Mouse (Mus musculus): ENCODE results near the gene Gm11554. TPM values are rescaled to one million over a fixed set of nuclear protein-coding genes. Genes with fewer than 3 reads are reported as not detected.
"Not testable (repeated sequence)": the region's sequence is repeated elsewhere in the genome, so short reads cannot be mapped to it uniquely, and the experiment has no call there.

The Gm11554 gene
- polyA plus RNA-seq, 1 experiment from 2014 or later: not detected

- Histone ChIP-seq H3K4me1 (replicated peaks; ENCODE audit: control insufficient read depth, insufficient read depth, low read length) (no peaks in the 10 kb centered on the region), H3K4me3 (replicated peaks; ENCODE audit: low read length) (no peak within 1 kb of the TSS), H3K9me3 (ENCODE audit: control insufficient read depth, low read length) (no peaks in the 10 kb centered on the region), H3K4me2 (ENCODE audit: low read length) (no peak within 1 kb of the TSS), H3K27ac (ENCODE audit: low read length) (no peak within 1 kb of the TSS), H3K36me3 (ENCODE audit: control insufficient read depth, insufficient read depth) (no peaks in the 10 kb centered on the region), H3K9ac (replicated peaks; ENCODE audit: low read depth, low read length) (no peak within 1 kb of the TSS), H3K27me3 (replicated peaks; ENCODE audit: control insufficient read depth, insufficient read depth, low read length) (no peaks in the 10 kb centered on the region)
- WGBS: 97% methylated on average over 2 of the region's 2 CpGs
- ATAC-seq: no peak
Measured at GRCm38 (mm10) chr11:99780604-99781003, 23.6 kb downstream of the Gm11554 start, which contains the start of gene Krtap4-8. Gene Krtap4-8 (minus strand): TSS chr11:99780704.

GRCm38 (mm10) chr11:99778401-99778800, 25.8 kb downstream of the Gm11554 start:
- Histone ChIP-seq H3K27ac (ENCODE audit: low read length) (no peak overlapping the region), H3K27me3 (replicated peaks; ENCODE audit: control insufficient read depth, insufficient read depth, low read length) (no peaks in the 10 kb centered on the region), H3K4me2 (ENCODE audit: low read length) (no peak overlapping the region), H3K36me3 (ENCODE audit: control insufficient read depth, insufficient read depth) (no peaks in the 10 kb centered on the region), H3K4me3 (replicated peaks; ENCODE audit: low read length) (no peak overlapping the region), H3K9me3 (ENCODE audit: control insufficient read depth, low read length) (no peaks in the 10 kb centered on the region), H3K4me1 (replicated peaks; ENCODE audit: control insufficient read depth, insufficient read depth, low read length) (no peaks in the 10 kb centered on the region), H3K9ac (replicated peaks; ENCODE audit: low read depth, low read length) (no peak overlapping the region)
- no peak for ATAC-seq
- WGBS: 42% methylated on average over 7 of the region's 7 CpGs

- H3K9me3 ChIP-seq (ENCODE audit: control insufficient read depth, low read length); H3K4me1 ChIP-seq (replicated peaks; ENCODE audit: control insufficient read depth, insufficient read depth, low read length); H3K36me3 ChIP-seq (ENCODE audit: control insufficient read depth, insufficient read depth); H3K27me3 ChIP-seq (replicated peaks; ENCODE audit: control insufficient read depth, insufficient read depth, low read length); H3K9ac ChIP-seq (replicated peaks; ENCODE audit: low read depth, low read length); H3K4me2 ChIP-seq (ENCODE audit: low read length); ATAC-seq; H3K27ac ChIP-seq (ENCODE audit: low read length); H3K4me3 ChIP-seq (replicated peaks; ENCODE audit: low read length): not testable (repeated sequence)
Measured at GRCm38 (mm10) chr11:99772813-99773212, 31.4 kb downstream of the Gm11554 start, which contains the start of gene Gm11595. Gene Gm11595 (minus strand): TSS chr11:99772913.

GRCm38 (mm10) chr11:99768410-99768809, 35.8 kb downstream of the Gm11554 start:
- no peak for ATAC-seq
- Histone ChIP-seq H3K9ac (replicated peaks; ENCODE audit: low read depth, low read length) (no peak overlapping the region), H3K27ac (ENCODE audit: low read length) (no peak overlapping the region), H3K27me3 (replicated peaks; ENCODE audit: control insufficient read depth, insufficient read depth, low read length) (no peaks in the 10 kb centered on the region), H3K4me3 (replicated peaks; ENCODE audit: low read length) (no peak overlapping the region), H3K9me3 (ENCODE audit: control insufficient read depth, low read length) (no peaks in the 10 kb centered on the region), H3K36me3 (ENCODE audit: control insufficient read depth, insufficient read depth) (no peaks in the 10 kb centered on the region), H3K4me1 (replicated peaks; ENCODE audit: control insufficient read depth, insufficient read depth, low read length) (no peaks in the 10 kb centered on the region), H3K4me2 (ENCODE audit: low read length) (no peak overlapping the region)
- 72% methylated on average over 2 of the region's 2 CpGs for WGBS

GRCm38 (mm10) chr11:99758877-99759276, 45.4 kb downstream of the Gm11554 start:
- Histone ChIP-seq H3K27ac (ENCODE audit: low read length) (no peak overlapping the region), H3K4me2 (ENCODE audit: low read length) (no peak overlapping the region), H3K4me3 (replicated peaks; ENCODE audit: low read length) (no peak overlapping the region), H3K9me3 (ENCODE audit: control insufficient read depth, low read length) (no peaks in the 10 kb centered on the region), H3K27me3 (replicated peaks; ENCODE audit: control insufficient read depth, insufficient read depth, low read length) (no peaks in the 10 kb centered on the region), H3K9ac (replicated peaks; ENCODE audit: low read depth, low read length) (no peak overlapping the region), H3K36me3 (ENCODE audit: control insufficient read depth, insufficient read depth) (no peaks in the 10 kb centered on the region), H3K4me1 (replicated peaks; ENCODE audit: control insufficient read depth, insufficient read depth, low read length) (no peaks in the 10 kb centered on the region)
- 93% methylated on average over 1 of the region's 1 CpGs for WGBS
- no peak for ATAC-seq

Other genes starting within 250 kb of the Gm11554 start
- gene Krtap3-2, start 247.6 kb downstream of the Gm11554 start, polyA plus RNA-seq (2015; fragmentation: Nextera tagmentation; extraction: Ambion mirVana): not detected in 2 replicates
- not detected in 2 replicates for gene Gm11939, start 245.0 kb downstream of the Gm11554 start, polyA plus RNA-seq (2015; fragmentation: Nextera tagmentation; extraction: Ambion mirVana)
- not detected in 2 replicates for gene Krtap3-1, start 237.8 kb downstream of the Gm11554 start, polyA plus RNA-seq (2015; fragmentation: Nextera tagmentation; extraction: Ambion mirVana)
- gene Krtap1-5, start 223.4 kb downstream of the Gm11554 start, polyA plus RNA-seq (2015; fragmentation: Nextera tagmentation; extraction: Ambion mirVana): not detected in 2 replicates
- not detected in 2 replicates for gene Krtap1-4, start 220.8 kb downstream of the Gm11554 start, polyA plus RNA-seq (2015; fragmentation: Nextera tagmentation; extraction: Ambion mirVana)
- not detected in 2 replicates for gene Krtap1-3, start 213.1 kb downstream of the Gm11554 start, polyA plus RNA-seq (2015; fragmentation: Nextera tagmentation; extraction: Ambion mirVana)
- gene Krtap9-3, start 206.3 kb downstream of the Gm11554 start, polyA plus RNA-seq (2015; fragmentation: Nextera tagmentation; extraction: Ambion mirVana): not detected in 2 replicates
- gene Gm11938, start 201.1 kb downstream of the Gm11554 start, polyA plus RNA-seq (2015; fragmentation: Nextera tagmentation; extraction: Ambion mirVana): not detected in 2 replicates
- gene Gm11937, start 194.3 kb downstream of the Gm11554 start, polyA plus RNA-seq (2015; fragmentation: Nextera tagmentation; extraction: Ambion mirVana): not detected in 2 replicates
- not detected in 2 replicates for gene Krtap2-4, start 189.6 kb downstream of the Gm11554 start, polyA plus RNA-seq (2015; fragmentation: Nextera tagmentation; extraction: Ambion mirVana)
- not detected in 2 replicates for gene Gm11562, start 184.0 kb downstream of the Gm11554 start, polyA plus RNA-seq (2015; fragmentation: Nextera tagmentation; extraction: Ambion mirVana)
- gene Krtap4-1, start 176.2 kb downstream of the Gm11554 start, polyA plus RNA-seq (2015; fragmentation: Nextera tagmentation; extraction: Ambion mirVana): not detected in 2 replicates
- gene Krtap4-2, start 169.4 kb downstream of the Gm11554 start, polyA plus RNA-seq (2015; fragmentation: Nextera tagmentation; extraction: Ambion mirVana): not detected in 2 replicates
- not detected in 2 replicates for gene Krtap4-7, start 160.4 kb downstream of the Gm11554 start, polyA plus RNA-seq (2015; fragmentation: Nextera tagmentation; extraction: Ambion mirVana)
- gene Gm11555, start 154.2 kb downstream of the Gm11554 start, polyA plus RNA-seq (2015; fragmentation: Nextera tagmentation; extraction: Ambion mirVana): not detected in 2 replicates
- not detected in 2 replicates for gene Gm11563, start 145.5 kb downstream of the Gm11554 start, polyA plus RNA-seq (2015; fragmentation: Nextera tagmentation; extraction: Ambion mirVana)
- gene Krtap4-6, start 138.5 kb downstream of the Gm11554 start, polyA plus RNA-seq (2015; fragmentation: Nextera tagmentation; extraction: Ambion mirVana): not detected in 2 replicates
- gene Gm14190, start 113.7 kb downstream of the Gm11554 start, polyA plus RNA-seq (2015; fragmentation: Nextera tagmentation; extraction: Ambion mirVana): not detected in 2 replicates
- gene Gm14180, start 70.2 kb downstream of the Gm11554 start, polyA plus RNA-seq (2015; fragmentation: Nextera tagmentation; extraction: Ambion mirVana): not detected in 2 replicates
- not detected in 2 replicates for gene Gm11595, start 31.5 kb downstream of the Gm11554 start, polyA plus RNA-seq (2015; fragmentation: Nextera tagmentation; extraction: Ambion mirVana)
- not detected in 2 replicates for gene Krtap4-8, start 23.7 kb downstream of the Gm11554 start, polyA plus RNA-seq (2015; fragmentation: Nextera tagmentation; extraction: Ambion mirVana)
- gene Krtap4-9, start 19.2 kb downstream of the Gm11554 start, polyA plus RNA-seq (2015; fragmentation: Nextera tagmentation; extraction: Ambion mirVana): not detected in 2 replicates
- not detected in 2 replicates for gene Gm11596, start 11.0 kb downstream of the Gm11554 start, polyA plus RNA-seq (2015; fragmentation: Nextera tagmentation; extraction: Ambion mirVana)
- not detected in 2 replicates for gene Gm11569, start 5.5 kb downstream of the Gm11554 start, polyA plus RNA-seq (2015; fragmentation: Nextera tagmentation; extraction: Ambion mirVana)
- gene Krtap4-13, start 5.4 kb upstream of the Gm11554 start, polyA plus RNA-seq (2015; fragmentation: Nextera tagmentation; extraction: Ambion mirVana): not detected in 2 replicates
- not detected in 2 replicates for gene Gm11564, start 11.2 kb upstream of the Gm11554 start, polyA plus RNA-seq (2015; fragmentation: Nextera tagmentation; extraction: Ambion mirVana)
- gene 2300003K06Rik, start 33.6 kb upstream of the Gm11554 start, polyA plus RNA-seq (2015; fragmentation: Nextera tagmentation; extraction: Ambion mirVana): not detected in 2 replicates
- gene Krtap4-16, start 47.2 kb upstream of the Gm11554 start, polyA plus RNA-seq (2015; fragmentation: Nextera tagmentation; extraction: Ambion mirVana): not detected in 2 replicates
- not detected in 2 replicates for gene Gm11568, start 53.5 kb upstream of the Gm11554 start, polyA plus RNA-seq (2015; fragmentation: Nextera tagmentation; extraction: Ambion mirVana)
- not detected in 2 replicates for gene Gm11559, start 60.0 kb upstream of the Gm11554 start, polyA plus RNA-seq (2015; fragmentation: Nextera tagmentation; extraction: Ambion mirVana)
- not detected in 2 replicates for gene Krtap9-1, start 68.9 kb upstream of the Gm11554 start, polyA plus RNA-seq (2015; fragmentation: Nextera tagmentation; extraction: Ambion mirVana)
- not detected in 2 replicates for gene Gm11567, start 74.7 kb upstream of the Gm11554 start, polyA plus RNA-seq (2015; fragmentation: Nextera tagmentation; extraction: Ambion mirVana)
- not detected in 2 replicates for gene Krtap31-1, start 103.5 kb upstream of the Gm11554 start, polyA plus RNA-seq (2015; fragmentation: Nextera tagmentation; extraction: Ambion mirVana)
- not detected in 2 replicates for gene Gm11565, start 110.3 kb upstream of the Gm11554 start, polyA plus RNA-seq (2015; fragmentation: Nextera tagmentation; extraction: Ambion mirVana)
- not detected in 2 replicates for gene Krtap31-2, start 131.8 kb upstream of the Gm11554 start, polyA plus RNA-seq (2015; fragmentation: Nextera tagmentation; extraction: Ambion mirVana)
- not detected in 2 replicates for gene Krtap9-5, start 144.0 kb upstream of the Gm11554 start, polyA plus RNA-seq (2015; fragmentation: Nextera tagmentation; extraction: Ambion mirVana)
- gene Krtap29-1, start 174.6 kb upstream of the Gm11554 start, polyA plus RNA-seq (2015; fragmentation: Nextera tagmentation; extraction: Ambion mirVana): not detected in 2 replicates
- gene Krtap16-1, start 182.2 kb upstream of the Gm11554 start, polyA plus RNA-seq (2015; fragmentation: Nextera tagmentation; extraction: Ambion mirVana): not detected in 2 replicates
- gene Krtap17-1, start 189.5 kb upstream of the Gm11554 start, polyA plus RNA-seq (2015; fragmentation: Nextera tagmentation; extraction: Ambion mirVana): not detected in 2 replicates
- gene Krt33a, start 211.8 kb upstream of the Gm11554 start, polyA plus RNA-seq (2015; fragmentation: Nextera tagmentation; extraction: Ambion mirVana): not detected in 2 replicates
- not detected in 2 replicates for gene Krt33b, start 225.4 kb upstream of the Gm11554 start, polyA plus RNA-seq (2015; fragmentation: Nextera tagmentation; extraction: Ambion mirVana)
- not detected in 2 replicates for gene Krt34, start 237.1 kb upstream of the Gm11554 start, polyA plus RNA-seq (2015; fragmentation: Nextera tagmentation; extraction: Ambion mirVana)
- not detected in 2 replicates for gene Krt31, start 246.1 kb upstream of the Gm11554 start, polyA plus RNA-seq (2015; fragmentation: Nextera tagmentation; extraction: Ambion mirVana)

Measured in forebrain, embryonic 16.5 days (tissue).